Mouse (Mus musculus) yolk sac, embryonic 10.5 days (tissue): ENCODE data around the gene Ugt1a6a.

ENCODE experiments used
- DNase-seq: peaks from one replicate; pipeline ENCODE4 v3.0.0-alpha.2; 2017; ENCODE audit warnings: low spot score

The Ugt1a6a gene

GRCm38 (mm10) chr1:88267489-88267888, 132.9 kb downstream of the Ugt1a6a start:
- DNase-seq, result no peak

GRCm38 (mm10) chr1:88268070-88268469, 133.5 kb downstream of the Ugt1a6a start:
- DNase-seq, result no peak
